Mouse (Mus musculus): ENCODE measurements around the gene Rsu1. TPM values are rescaled to one million over a fixed set of nuclear protein-coding genes. Genes with fewer than 3 reads are reported as not detected.

Rsu1 gene
- polyA plus RNA-seq, 1 experiment: 81.5 TPM

DNA sequence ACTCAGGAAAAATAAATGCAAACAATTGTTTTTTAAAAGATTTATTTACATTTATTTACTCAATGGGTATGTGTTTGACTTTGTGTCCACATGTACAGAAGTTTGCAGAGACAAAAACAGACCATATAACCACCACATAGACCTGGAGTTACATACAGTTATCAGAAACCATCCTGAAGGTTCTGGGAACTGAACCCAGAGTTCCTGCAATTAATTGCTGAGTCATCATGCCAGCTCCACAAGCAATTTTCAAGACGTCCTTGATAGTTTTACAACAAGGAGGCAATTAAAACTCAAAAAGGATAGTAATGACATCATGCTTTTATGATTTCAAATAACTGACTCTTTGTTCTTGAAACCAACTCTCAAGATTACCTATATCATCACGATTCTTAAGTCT lies 109.5 kb downstream of the Rsu1 start:
- Histone ChIP-seq H3K27me3 (ENCODE audit: control insufficient read depth, insufficient read depth, insufficient read length) (no peaks in the 10 kb centered on the region), H3K4me3 (no peak overlapping the region), H3K4me2 (ENCODE audit: low read depth) (no peak overlapping the region), H3ac (ENCODE audit: control insufficient read depth, insufficient read length) (no peak overlapping the region), H3K36me3 (ENCODE audit: control insufficient read depth, insufficient read depth) (peaks cover 3% of the 10 kb centered on the region), H3K79me2 (ENCODE audit: control insufficient read depth, insufficient read depth) (no peaks in the 10 kb centered on the region)
- TF ChIP-seq POLR2AphosphoS2 (IDR thresholded peaks at IDR 0.05; ENCODE audit: insufficient read length, low read depth): no peak
- no peak for TF ChIP-seq USF1 (IDR thresholded peaks at IDR 0.05; ENCODE audit: low read depth)
- no peak for TF ChIP-seq REST (IDR thresholded peaks at IDR 0.05; ENCODE audit: insufficient read depth, insufficient read length)
- TF ChIP-seq TCF12 (IDR thresholded peaks at IDR 0.05; ENCODE audit: insufficient read depth, poor library complexity, severe bottlenecking): no peak
- TF ChIP-seq POLR2A (IDR thresholded peaks at IDR 0.05; ENCODE audit: insufficient read length, low read depth): no peak
- no peak for TF ChIP-seq TCF3 (IDR thresholded peaks at IDR 0.05; ENCODE audit: insufficient read length, low read depth)
- TF ChIP-seq MYOD1 (IDR thresholded peaks at IDR 0.05; ENCODE audit: control insufficient read depth in 1 of 3, insufficient read length in 2 of 3, low read depth in 2 of 3): no peak

DNA sequence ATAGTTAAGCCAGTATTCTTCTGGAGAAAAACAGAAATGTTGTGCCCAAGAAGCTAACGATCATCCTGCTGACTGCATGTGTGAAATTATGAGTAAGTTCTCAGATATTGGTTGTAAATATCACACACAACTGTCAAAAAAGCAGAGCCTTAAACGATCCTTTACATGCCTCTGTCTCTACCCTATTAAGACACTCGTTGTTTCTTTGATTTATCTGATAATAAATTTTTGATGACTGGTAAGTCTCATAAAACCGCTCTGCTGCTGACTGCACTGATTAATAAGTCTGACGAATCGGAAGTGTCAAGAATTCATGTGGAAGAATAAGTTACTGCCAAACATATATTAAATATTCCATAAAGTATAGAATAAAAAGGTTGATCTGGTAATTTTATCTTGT lies 126.0 kb downstream of the Rsu1 start:
- Histone ChIP-seq H3K27me3 (ENCODE audit: control insufficient read depth, insufficient read depth, insufficient read length) (no peaks in the 10 kb centered on the region), H3ac (ENCODE audit: control insufficient read depth, insufficient read length) (no peak overlapping the region), H3K4me3 (no peak overlapping the region), H3K36me3 (ENCODE audit: control insufficient read depth, insufficient read depth) (no peaks in the 10 kb centered on the region), H3K4me2 (ENCODE audit: low read depth) (no peak overlapping the region), H3K79me2 (ENCODE audit: control insufficient read depth, insufficient read depth) (no peaks in the 10 kb centered on the region)
- TF ChIP-seq SRF (IDR thresholded peaks at IDR 0.05; ENCODE audit: control insufficient read depth, insufficient read length, low read depth): no peak
- no peak for TF ChIP-seq MYOD1 (IDR thresholded peaks at IDR 0.05; ENCODE audit: control insufficient read depth in 1 of 3, insufficient read length in 2 of 3, low read depth in 2 of 3)
- no peak for TF ChIP-seq POLR2AphosphoS2 (IDR thresholded peaks at IDR 0.05; ENCODE audit: insufficient read length, low read depth)
- TF ChIP-seq MAX (IDR thresholded peaks at IDR 0.05; ENCODE audit: low read depth): no peak
- TF ChIP-seq REST (IDR thresholded peaks at IDR 0.05; ENCODE audit: insufficient read depth, insufficient read length): no peak

DNA sequence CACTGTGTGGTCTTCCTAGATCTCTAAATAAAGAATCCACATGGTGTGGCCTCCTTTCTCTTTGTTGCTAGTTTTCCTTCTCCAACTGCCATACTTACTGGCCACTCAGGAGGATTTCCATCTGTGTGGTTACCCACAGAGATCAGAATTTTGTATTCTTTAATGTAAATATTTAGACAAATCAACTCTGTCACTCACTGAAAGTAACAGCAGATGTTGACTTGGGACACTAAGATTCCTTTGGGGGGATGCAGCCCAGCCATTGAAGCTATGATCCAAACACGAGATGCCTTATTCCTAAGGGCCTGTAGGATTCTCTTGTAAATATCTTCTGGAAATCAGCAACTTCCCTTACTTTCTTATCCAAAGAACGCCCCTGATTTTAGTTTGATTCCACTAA lies 136.3 kb downstream of the Rsu1 start:
- Histone ChIP-seq H3K36me3 (ENCODE audit: control insufficient read depth, insufficient read depth) (no peaks in the 10 kb centered on the region), H3K4me2 (ENCODE audit: low read depth) (no peak overlapping the region), H3K27me3 (ENCODE audit: control insufficient read depth, insufficient read depth, insufficient read length) (no peaks in the 10 kb centered on the region), H3K4me3 (no peak overlapping the region), H3ac (ENCODE audit: control insufficient read depth, insufficient read length) (no peak overlapping the region), H3K79me2 (ENCODE audit: control insufficient read depth, insufficient read depth) (no peaks in the 10 kb centered on the region)
- no peak for TF ChIP-seq TCF12 (IDR thresholded peaks at IDR 0.05; ENCODE audit: insufficient read depth, poor library complexity, severe bottlenecking)

DNA sequence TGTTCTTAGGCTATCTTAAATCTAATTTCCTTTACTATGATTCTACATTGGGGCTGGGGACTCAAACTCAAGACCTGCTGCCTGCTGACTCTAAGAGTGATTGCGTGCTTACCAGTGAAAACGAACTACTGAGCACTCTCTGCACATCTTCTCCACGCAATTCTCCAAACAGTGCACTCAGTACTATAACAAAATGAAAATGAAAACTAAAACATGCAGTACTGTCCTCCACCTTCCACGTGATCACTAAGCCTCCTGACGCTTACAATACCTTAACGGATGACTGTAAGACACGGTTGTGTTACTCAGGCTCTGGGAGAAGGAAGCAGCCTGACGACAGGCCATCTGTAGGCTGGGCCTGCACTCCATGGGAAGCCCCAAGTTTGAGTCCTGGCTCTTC lies 138.4 kb downstream of the Rsu1 start:
- Histone ChIP-seq H3K4me3 (no peak overlapping the region), H3K27me3 (ENCODE audit: control insufficient read depth, insufficient read depth, insufficient read length) (no peaks in the 10 kb centered on the region), H3ac (ENCODE audit: control insufficient read depth, insufficient read length) (no peak overlapping the region), H3K79me2 (ENCODE audit: control insufficient read depth, insufficient read depth) (no peaks in the 10 kb centered on the region), H3K36me3 (ENCODE audit: control insufficient read depth, insufficient read depth) (no peaks in the 10 kb centered on the region), H3K4me2 (ENCODE audit: low read depth) (no peak overlapping the region)
- TF ChIP-seq MAX (IDR thresholded peaks at IDR 0.05; ENCODE audit: low read depth): no peak
- TF ChIP-seq USF1 (IDR thresholded peaks at IDR 0.05; ENCODE audit: low read depth): no peak
- TF ChIP-seq POLR2A (IDR thresholded peaks at IDR 0.05; ENCODE audit: insufficient read length, low read depth): no peak
- no peak for TF ChIP-seq CEBPB (IDR thresholded peaks at IDR 0.05; ENCODE audit: insufficient read depth, poor library complexity, severe bottlenecking)
- TF ChIP-seq TCF3 (IDR thresholded peaks at IDR 0.05; ENCODE audit: insufficient read length, low read depth): no peak
- TF ChIP-seq REST (IDR thresholded peaks at IDR 0.05; ENCODE audit: insufficient read depth, insufficient read length): no peak
- no peak for TF ChIP-seq TCF12 (IDR thresholded peaks at IDR 0.05; ENCODE audit: insufficient read depth, poor library complexity, severe bottlenecking)
- TF ChIP-seq MYOG (IDR thresholded peaks at IDR 0.05; ENCODE audit: control insufficient read depth in 1 of 3, insufficient read depth in 1 of 3, insufficient read length in 2 of 3, low read depth in 2 of 3): no peak
- no peak for TF ChIP-seq MYOD1 (IDR thresholded peaks at IDR 0.05; ENCODE audit: control insufficient read depth in 1 of 3, insufficient read length in 2 of 3, low read depth in 2 of 3)
- TF ChIP-seq POLR2AphosphoS2 (IDR thresholded peaks at IDR 0.05; ENCODE audit: insufficient read length, low read depth): no peak
- no peak for TF ChIP-seq E2F4 (IDR thresholded peaks at IDR 0.05; ENCODE audit: insufficient read depth)
- no peak for TF ChIP-seq SRF (IDR thresholded peaks at IDR 0.05; ENCODE audit: control insufficient read depth, insufficient read length, low read depth)

DNA sequence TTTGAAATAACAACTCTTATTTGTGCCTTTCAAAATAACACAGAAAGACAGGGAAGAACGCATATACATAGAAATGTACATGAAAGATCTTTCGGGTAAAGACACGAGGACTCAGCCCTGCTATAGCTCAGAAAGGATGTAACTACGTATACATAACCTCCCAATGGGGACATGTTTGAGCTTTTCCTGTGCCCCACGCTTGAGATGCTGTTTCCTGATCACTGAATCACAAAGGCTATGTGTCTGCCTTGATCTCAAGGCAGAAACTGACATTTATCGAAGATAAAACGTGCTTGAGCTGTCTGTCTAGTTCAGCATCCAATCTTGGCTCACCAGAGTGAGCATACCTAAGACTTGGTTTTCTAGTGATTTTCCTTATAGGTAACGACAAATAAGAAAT lies 138.8 kb downstream of the Rsu1 start:
- no peak for TF ChIP-seq E2F4 (IDR thresholded peaks at IDR 0.05; ENCODE audit: insufficient read depth)
- H3K4me3 ChIP-seq: no peak overlapping the region
- H3ac ChIP-seq (ENCODE audit: control insufficient read depth, insufficient read length): no peak overlapping the region
- H3K27me3 ChIP-seq (ENCODE audit: control insufficient read depth, insufficient read depth, insufficient read length): no peaks in the 10 kb centered on the region
- H3K4me2 ChIP-seq (ENCODE audit: low read depth): no peak overlapping the region
- no peaks in the 10 kb centered on the region for H3K36me3 ChIP-seq (ENCODE audit: control insufficient read depth, insufficient read depth)
- no peaks in the 10 kb centered on the region for H3K79me2 ChIP-seq (ENCODE audit: control insufficient read depth, insufficient read depth)

DNA sequence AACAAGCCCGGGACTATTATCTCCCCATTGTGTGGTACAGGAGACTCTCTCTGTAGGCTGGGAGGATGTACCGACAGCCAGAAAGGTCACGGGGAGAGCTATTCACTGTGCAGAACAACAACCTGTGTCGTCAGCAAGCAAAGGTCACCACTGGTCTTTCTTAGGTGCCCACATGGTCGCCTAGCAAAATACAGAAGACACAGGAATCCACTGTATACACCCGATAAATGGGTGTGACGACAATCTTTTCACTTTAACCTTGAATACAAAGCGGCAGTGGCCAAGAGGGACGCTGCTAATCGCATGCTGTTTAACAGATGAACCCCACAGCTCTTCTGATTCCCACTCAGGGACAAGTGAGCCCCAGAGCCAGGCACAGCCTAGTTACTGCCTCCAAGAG lies 141.4 kb downstream of the Rsu1 start:
- no peaks in the 10 kb centered on the region for H3K36me3 ChIP-seq (ENCODE audit: control insufficient read depth, insufficient read depth)
- TF ChIP-seq TCF12 (IDR thresholded peaks at IDR 0.05; ENCODE audit: insufficient read depth, poor library complexity, severe bottlenecking): no peak
- no peak for TF ChIP-seq CEBPB (IDR thresholded peaks at IDR 0.05; ENCODE audit: insufficient read depth, poor library complexity, severe bottlenecking)
- TF ChIP-seq MYOG (IDR thresholded peaks at IDR 0.05; ENCODE audit: control insufficient read depth in 1 of 3, insufficient read depth in 1 of 3, insufficient read length in 2 of 3, low read depth in 2 of 3): no peak
- no peak for TF ChIP-seq POLR2A (IDR thresholded peaks at IDR 0.05; ENCODE audit: insufficient read length, low read depth)
- TF ChIP-seq SRF (IDR thresholded peaks at IDR 0.05; ENCODE audit: control insufficient read depth, insufficient read length, low read depth): no peak
- no peak for TF ChIP-seq REST (IDR thresholded peaks at IDR 0.05; ENCODE audit: insufficient read depth, insufficient read length)
- no peak for TF ChIP-seq E2F4 (IDR thresholded peaks at IDR 0.05; ENCODE audit: insufficient read depth)
- no peak for TF ChIP-seq USF1 (IDR thresholded peaks at IDR 0.05; ENCODE audit: low read depth)
- no peak for TF ChIP-seq MYOD1 (IDR thresholded peaks at IDR 0.05; ENCODE audit: control insufficient read depth in 1 of 3, insufficient read length in 2 of 3, low read depth in 2 of 3)
- TF ChIP-seq POLR2AphosphoS2 (IDR thresholded peaks at IDR 0.05; ENCODE audit: insufficient read length, low read depth): no peak
- no peak for TF ChIP-seq MAX (IDR thresholded peaks at IDR 0.05; ENCODE audit: low read depth)
- no peak for TF ChIP-seq TCF3 (IDR thresholded peaks at IDR 0.05; ENCODE audit: insufficient read length, low read depth)
- no peaks in the 10 kb centered on the region for H3K79me2 ChIP-seq (ENCODE audit: control insufficient read depth, insufficient read depth)
- H3ac ChIP-seq (ENCODE audit: control insufficient read depth, insufficient read length): no peak overlapping the region
- no peaks in the 10 kb centered on the region for H3K27me3 ChIP-seq (ENCODE audit: control insufficient read depth, insufficient read depth, insufficient read length)
- H3K4me3 ChIP-seq: no peak overlapping the region
- no peak overlapping the region for H3K4me2 ChIP-seq (ENCODE audit: low read depth)

All from myocyte (in vitro differentiated cells).